Mouse (Mus musculus): ENCODE measurements at regions not wholly inside any gene's neighbourhood (a gene's known extent, or its start where the extent isn't known, plus 50 kb on each side); places are given as distances from the start of the nearest gene placed in this dataset.

- in situ Hi-C loops (cut with MboI; ENCODE audit: low sequenced_read_pairs in 2 of 2, unreplicated experiment in 2 of 2), result no loop called here
- TF ChIP-seq CHD2 (IDR thresholded peaks at IDR 0.05; ENCODE audit: low read depth, low read length) (no peak), ZNF384 (IDR thresholded peaks at IDR 0.05; ENCODE audit: low read depth, low read length) (no peak), MAFK (IDR thresholded peaks at IDR 0.05; ENCODE audit: insufficient read depth, low read depth, low read length) (no peak), ZC3H11A (IDR thresholded peaks at IDR 0.05; ENCODE audit: borderline replicate concordance, low read depth, low read length) (no peak), HCFC1 (IDR thresholded peaks at IDR 0.05; ENCODE audit: borderline replicate concordance, insufficient read depth, low read length) (no peak)
- H3K27ac ChIP-seq (ENCODE audit: insufficient read depth, low read depth, low read length, poor library complexity, severe bottlenecking), result no peak overlapping the region
- H3K4me3 ChIP-seq (ENCODE audit: insufficient read depth in 1 of 2, low read depth in 1 of 2, low read length in 2 of 2, poor library complexity in 1 of 2, severe bottlenecking in 1 of 2), result no peak overlapping the region
- no peak overlapping the region for H3K9ac ChIP-seq (ENCODE audit: insufficient read depth, low read depth, low read length, poor library complexity, severe bottlenecking)
- no peaks in the 10 kb centered on the region for H3K36me3 ChIP-seq (ENCODE audit: control insufficient read depth, insufficient read depth, low read length, poor library complexity, severe bottlenecking)
- DNase-seq (ENCODE audit: low read depth, low spot score), result no peak
- H3K9me3 ChIP-seq (ENCODE audit: control insufficient read depth, insufficient read depth, low read depth, low read length), result no peaks in the 10 kb centered on the region
- H3K4me1 ChIP-seq (ENCODE audit: control insufficient read depth in 2 of 2, insufficient read depth in 2 of 2, low read length in 2 of 2, poor library complexity in 1 of 2), result no peaks in the 10 kb centered on the region
Observed at GRCm38 (mm10) chr14:48059664-48060455, 60.8 kb upstream of the Peli2 start.

GRCm38 (mm10) chr14:48068641-48069040 lies 52.0 kb upstream of the Peli2 start:
- no peaks in the 10 kb centered on the region; a peak in 1 of 4 replicates for H3K4me1 ChIP-seq (ENCODE audit: control insufficient read depth in 2 of 2, insufficient read depth in 2 of 2, low read length in 2 of 2, poor library complexity in 1 of 2)
- no peak overlapping the region for H3K4me3 ChIP-seq (ENCODE audit: insufficient read depth in 1 of 2, low read depth in 1 of 2, low read length in 2 of 2, poor library complexity in 1 of 2, severe bottlenecking in 1 of 2)
- H3K9me3 ChIP-seq (ENCODE audit: control insufficient read depth, insufficient read depth, low read depth, low read length), result no peaks in the 10 kb centered on the region
- no peak overlapping the region for H3K9ac ChIP-seq (ENCODE audit: insufficient read depth, low read depth, low read length, poor library complexity, severe bottlenecking)
- TF ChIP-seq MAFK (IDR thresholded peaks at IDR 0.05; ENCODE audit: insufficient read depth, low read depth, low read length) (no peak), CHD2 (IDR thresholded peaks at IDR 0.05; ENCODE audit: low read depth, low read length) (no peak), ZC3H11A (IDR thresholded peaks at IDR 0.05; ENCODE audit: borderline replicate concordance, low read depth, low read length) (no peak), HCFC1 (IDR thresholded peaks at IDR 0.05; ENCODE audit: borderline replicate concordance, insufficient read depth, low read length) (no peak), ZNF384 (IDR thresholded peaks at IDR 0.05; ENCODE audit: low read depth, low read length) (no peak)
- no peak for DNase-seq (ENCODE audit: low read depth, low spot score)
- H3K36me3 ChIP-seq (ENCODE audit: control insufficient read depth, insufficient read depth, low read length, poor library complexity, severe bottlenecking), result no peaks in the 10 kb centered on the region
- no peak overlapping the region for H3K27ac ChIP-seq (ENCODE audit: insufficient read depth, low read depth, low read length, poor library complexity, severe bottlenecking)
- in situ Hi-C loops (cut with MboI; ENCODE audit: low sequenced_read_pairs in 2 of 2, unreplicated experiment in 2 of 2), result no loop called here

Data from ES-E14 (cell line).